ENCODE assay signal across 8 mouse cellular contexts in genomic region chr6:52160511-52161335, GRCm38 (mm10). TPM values are rescaled to one million over a fixed set of nuclear protein-coding genes. Genes with fewer than 3 reads are reported as not detected.
DNase-seq lines count a peak whose midpoint lies in the region; ATAC-seq and TF ChIP-seq lines count a peak whose summit lies in the region.

No protein-coding gene starts in this region.

- WGBS in hindbrain, embryonic 12.5 days: 2% methylated on average over 30 of the region's 30 CpGs
- 5% methylated on average over 30 of the region's 30 CpGs for WGBS in limb, embryonic 14.5 days
- 2% methylated on average over 30 of the region's 30 CpGs for WGBS in stomach, embryonic 14.5 days

- peak overlapping the region; percentile 88 for H3K4me2 ChIP-seq in hindbrain, embryonic 12.5 days (replicated peaks)
- H3K4me2 ChIP-seq in limb, embryonic 14.5 days (replicated peaks; ENCODE audit: low read depth, low read length, severe bottlenecking): peak overlapping the region; percentile 35
- peak overlapping the region; percentile 61 for H3K4me2 ChIP-seq in stomach, embryonic 14.5 days (replicated peaks; ENCODE audit: low read depth, low read length)

- peaks cover 21% of the 10 kb centered on the region for H3K4me1 ChIP-seq in hindbrain, embryonic 12.5 days
- H3K4me1 ChIP-seq in limb, embryonic 14.5 days (ENCODE audit: control insufficient read depth, insufficient read depth, low read length): peaks cover 35% of the 10 kb centered on the region
- H3K4me1 ChIP-seq in stomach, embryonic 14.5 days (ENCODE audit: control insufficient read depth, insufficient read depth, low read length): peaks cover 12% of the 10 kb centered on the region

- H3K27ac ChIP-seq in hindbrain, embryonic 12.5 days: peak overlapping the region; percentile 93
- H3K27ac ChIP-seq in limb, embryonic 14.5 days (replicated peaks; ENCODE audit: low read depth, low read length): no peak overlapping the region
- peak overlapping the region; percentile 93 for H3K27ac ChIP-seq in stomach, embryonic 14.5 days (ENCODE audit: low read length)

- H3K4me3 ChIP-seq in hindbrain, embryonic 12.5 days: peak overlapping the region; percentile 66
- H3K4me3 ChIP-seq in limb, embryonic 14.5 days (replicated peaks; ENCODE audit: low read length): peak overlapping the region; percentile 17
- H3K4me3 ChIP-seq in stomach, embryonic 14.5 days (ENCODE audit: low read depth, low read length): peak overlapping the region; percentile 78

- H3K27me3 ChIP-seq in hindbrain, embryonic 12.5 days: peaks cover 70% of the 10 kb centered on the region
- peaks cover 87% of the 10 kb centered on the region for H3K27me3 ChIP-seq in limb, embryonic 14.5 days (ENCODE audit: control insufficient read depth, insufficient read depth, low read length)
- 0 out of 2 replicates have a peak, but pooled peaks cover 3% of the 10 kb centered on the region for H3K27me3 ChIP-seq in stomach, embryonic 14.5 days (ENCODE audit: control insufficient read depth, insufficient read depth, low read length)

- ATAC-seq in hindbrain, embryonic 12.5 days (ENCODE audit: low FRiP score): no peak
- peak; percentile 12; the same call in 1 of the 2 replicates for ATAC-seq in limb, embryonic 14.5 days (ENCODE audit: low FRiP score, low read depth)
- no peak for ATAC-seq in stomach, embryonic 14.5 days (ENCODE audit: insufficient number of reproducible peaks, insufficient read depth, low FRiP score, low read depth)
- ATAC-seq in granulocyte monocyte progenitor cell, adult 5-6 weeks (replicated peaks; ENCODE audit: poor library complexity, severe bottlenecking): no peak

- peak; percentile 82 for DNase-seq in 3T3-L1 (ENCODE audit: low read depth, low spot score)
- DNase-seq in NIH3T3 (ENCODE audit: low read depth): peak; percentile 96
- DNase-seq in limb, embryonic 14.5 days (ENCODE audit: low spot score): peak; percentile 77
- DNase-seq in right cerebral cortex, postnatal 25 days: no peak
- DNase-seq in cerebellum, adult 9-11 months: no peak

- H3K9ac ChIP-seq in hindbrain, embryonic 12.5 days: peak overlapping the region; percentile 89
- no peak overlapping the region for H3K9ac ChIP-seq in limb, embryonic 14.5 days (ENCODE audit: low read depth, low read length, severe bottlenecking)
- peak overlapping the region; percentile 77 for H3K9ac ChIP-seq in stomach, embryonic 14.5 days (replicated peaks; ENCODE audit: low read depth, low read length)

- TF ChIP-seq POLR2A in limb, embryonic 14.5 days (IDR thresholded peaks at IDR 0.05; ENCODE audit: borderline replicate concordance, extremely low read depth, insufficient read depth, insufficient read length): no peak

- H3K36me3 ChIP-seq in hindbrain, embryonic 12.5 days: no peaks in the 10 kb centered on the region
- H3K36me3 ChIP-seq in limb, embryonic 14.5 days (ENCODE audit: control insufficient read depth, insufficient read depth, low read length): no peaks in the 10 kb centered on the region
- no peaks in the 10 kb centered on the region for H3K36me3 ChIP-seq in stomach, embryonic 14.5 days (ENCODE audit: control insufficient read depth, insufficient read depth, low read length)

- H3K9me3 ChIP-seq in hindbrain, embryonic 12.5 days (replicated peaks): no peaks in the 10 kb centered on the region
- H3K9me3 ChIP-seq in limb, embryonic 14.5 days (ENCODE audit: control insufficient read depth, low read length): no peaks in the 10 kb centered on the region
- no peaks in the 10 kb centered on the region for H3K9me3 ChIP-seq in stomach, embryonic 14.5 days (ENCODE audit: control insufficient read depth, low read depth, low read length)

RNA-seq across cellular contexts. Expression of gene Hoxa1, which starts 2.6 kb away (rescaled TPM):
- 2.1 and 3.2 TPM in 2 replicates for polyA plus RNA-seq in hindbrain, embryonic 12.5 days (2016; fragmentation: Nextera tagmentation; extraction: Ambion mirVana)
- polyA plus RNA-seq in limb, embryonic 14.5 days (2012; rRNA removed): 1.4 and 1.6 TPM in 2 replicates
- polyA plus RNA-seq in limb, embryonic 14.5 days (2014; fragmentation: Nextera tagmentation; extraction: Ambion mirVana): 1.4 and 1.7 TPM in 2 replicates
- 2.1 and 3.0 TPM in 2 replicates for polyA plus RNA-seq in stomach, embryonic 14.5 days (2014; fragmentation: Nextera tagmentation; extraction: Ambion mirVana)
- 0.43 TPM in 1 of 2 replicates, not detected in the other for total RNA-seq in granulocyte monocyte progenitor cell, adult 5-6 weeks (2014; fragmentation: Nextera tagmentation)
- 0.46 TPM in 1 of 2 replicates, not detected in the other for total RNA-seq in granulocyte monocyte progenitor cell, adult 5-6 weeks (2017)

RNA-seq across cellular contexts. Expression of gene Hoxa2, which starts 3.9 kb away (rescaled TPM):
- polyA plus RNA-seq in hindbrain, embryonic 12.5 days (2016; fragmentation: Nextera tagmentation; extraction: Ambion mirVana): 52.2 and 70.1 TPM in 2 replicates
- polyA plus RNA-seq in limb, embryonic 14.5 days (2012; rRNA removed): 3.1 and 3.6 TPM in 2 replicates
- 0.80 and 1.0 TPM in 2 replicates for polyA plus RNA-seq in limb, embryonic 14.5 days (2014; fragmentation: Nextera tagmentation; extraction: Ambion mirVana)
- 17.4 and 18.5 TPM in 2 replicates for polyA plus RNA-seq in stomach, embryonic 14.5 days (2014; fragmentation: Nextera tagmentation; extraction: Ambion mirVana)
- 0.53 TPM in 1 of 2 replicates, not detected in the other for total RNA-seq in granulocyte monocyte progenitor cell, adult 5-6 weeks (2014; fragmentation: Nextera tagmentation)
- total RNA-seq in granulocyte monocyte progenitor cell, adult 5-6 weeks (2017): not detected in 2 replicates

RNA-seq across cellular contexts. Expression of gene 5730596B20Rik, which starts 16.6 kb away (rescaled TPM):
- 5.6 and 6.9 TPM in 2 replicates for polyA plus RNA-seq in hindbrain, embryonic 12.5 days (2016; fragmentation: Nextera tagmentation; extraction: Ambion mirVana)
- polyA plus RNA-seq in limb, embryonic 14.5 days (2012; rRNA removed): 0.27 and 0.44 TPM in 2 replicates
- polyA plus RNA-seq in limb, embryonic 14.5 days (2014; fragmentation: Nextera tagmentation; extraction: Ambion mirVana): 0.29 and 0.70 TPM in 2 replicates
- polyA plus RNA-seq in stomach, embryonic 14.5 days (2014; fragmentation: Nextera tagmentation; extraction: Ambion mirVana): 4.4 and 4.7 TPM in 2 replicates
- not detected in 2 replicates for total RNA-seq in granulocyte monocyte progenitor cell, adult 5-6 weeks (2014; fragmentation: Nextera tagmentation)
- total RNA-seq in granulocyte monocyte progenitor cell, adult 5-6 weeks (2017): not detected in 2 replicates

RNA-seq across cellular contexts. Expression of gene Hoxa4, which starts 30.8 kb away (rescaled TPM):
- 6.9 and 12.5 TPM in 2 replicates for polyA plus RNA-seq in hindbrain, embryonic 12.5 days (2016; fragmentation: Nextera tagmentation; extraction: Ambion mirVana)
- polyA plus RNA-seq in limb, embryonic 14.5 days (2012; rRNA removed): 2.2 and 2.8 TPM in 2 replicates
- polyA plus RNA-seq in limb, embryonic 14.5 days (2014; fragmentation: Nextera tagmentation; extraction: Ambion mirVana): 0.57 and 1.0 TPM in 2 replicates
- 6.7 and 6.8 TPM in 2 replicates for polyA plus RNA-seq in stomach, embryonic 14.5 days (2014; fragmentation: Nextera tagmentation; extraction: Ambion mirVana)
- 0.15 and 1.5 TPM in 2 replicates for total RNA-seq in granulocyte monocyte progenitor cell, adult 5-6 weeks (2014; fragmentation: Nextera tagmentation)
- 0.17 and 0.41 TPM in 2 replicates for total RNA-seq in granulocyte monocyte progenitor cell, adult 5-6 weeks (2017)

RNA-seq across cellular contexts. Expression of gene Hoxa5, which starts 43.7 kb away (rescaled TPM):
- polyA plus RNA-seq in hindbrain, embryonic 12.5 days (2016; fragmentation: Nextera tagmentation; extraction: Ambion mirVana): 53.4 and 82.9 TPM in 2 replicates
- 11.0 and 12.3 TPM in 2 replicates for polyA plus RNA-seq in limb, embryonic 14.5 days (2012; rRNA removed)
- 3.4 and 3.8 TPM in 2 replicates for polyA plus RNA-seq in limb, embryonic 14.5 days (2014; fragmentation: Nextera tagmentation; extraction: Ambion mirVana)
- polyA plus RNA-seq in stomach, embryonic 14.5 days (2014; fragmentation: Nextera tagmentation; extraction: Ambion mirVana): 24.4 and 27.1 TPM in 2 replicates
- total RNA-seq in granulocyte monocyte progenitor cell, adult 5-6 weeks (2014; fragmentation: Nextera tagmentation): 2.3 and 2.8 TPM in 2 replicates
- total RNA-seq in granulocyte monocyte progenitor cell, adult 5-6 weeks (2017): 0.36 and 0.43 TPM in 2 replicates

Comparison
In these comparisons a context has a peak if more than half of its experiments do, and no peak if none do; other contexts are left out.
1. DNase-seq: peak in 3T3-L1 (single experiment), NIH3T3 (single experiment) and limb, embryonic 14.5 days (single experiment); none in right cerebral cortex, postnatal 25 days (single experiment) and cerebellum, adult 9-11 months (single experiment).
2. H3K4me2 ChIP-seq: peak in every context shown above with its lines; median percentile 88 in hindbrain, embryonic 12.5 days; 61 in stomach, embryonic 14.5 days; 35 in limb, embryonic 14.5 days.
3. H3K4me3 ChIP-seq: peak in every context shown above with its lines; median percentile 78 in stomach, embryonic 14.5 days; 66 in hindbrain, embryonic 12.5 days; 17 in limb, embryonic 14.5 days.